ENCODE assay signal across 8 mouse cellular contexts in the genomic region with DNA sequence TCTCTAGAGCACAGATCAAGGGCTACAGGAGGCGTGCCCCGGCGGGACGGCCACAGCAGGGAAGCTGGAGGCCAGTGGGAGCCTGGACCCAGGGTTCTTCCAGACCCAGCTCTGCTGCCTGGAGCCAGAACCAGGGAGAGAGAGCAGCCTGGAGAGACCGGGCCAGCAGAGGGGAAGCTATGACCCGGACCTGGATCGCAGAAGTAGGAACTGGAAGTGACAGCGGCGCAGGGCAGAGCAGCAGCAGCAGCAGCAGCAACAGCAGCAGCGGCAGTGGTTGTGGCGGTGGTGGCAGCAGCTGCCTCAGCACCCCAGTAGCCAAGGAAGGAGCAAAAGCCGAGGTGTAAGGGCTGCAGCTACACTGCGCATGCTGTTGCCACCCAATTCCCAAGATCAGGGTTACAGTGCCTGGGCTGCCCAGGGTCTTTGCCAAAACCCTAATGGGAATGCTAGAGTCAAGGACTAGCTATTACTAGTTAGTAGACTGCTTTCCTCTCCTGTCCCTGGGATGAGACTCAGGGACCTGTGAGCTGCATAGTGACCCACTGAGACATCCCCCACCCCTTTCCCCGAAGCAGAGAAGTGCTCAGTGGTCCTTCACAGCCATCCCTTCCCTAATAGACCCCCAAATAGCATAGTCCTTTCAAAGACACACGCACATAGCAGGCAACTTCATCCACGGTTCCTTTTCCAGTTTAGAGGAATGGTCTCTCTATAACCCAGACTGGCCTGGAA. TPM values are rescaled to one million over a fixed set of nuclear protein-coding genes. Genes with fewer than 3 reads are reported as not detected.
DNase-seq lines count a peak whose midpoint lies in the region; ATAC-seq and TF ChIP-seq lines count a peak whose summit lies in the region.

No protein-coding gene starts in this region.

- TF ChIP-seq CTCF in olfactory bulb, adult 2 months (IDR thresholded peaks at IDR 0.05; ENCODE audit: insufficient read depth, low read depth, low read length): no peak

- H3K27me3 ChIP-seq in embryonic facial prominence, embryonic 14.5 days (replicated peaks; ENCODE audit: control insufficient read depth, insufficient read depth, low read length): no peaks in the 10 kb centered on the region
- no peaks in the 10 kb centered on the region for H3K27me3 ChIP-seq in heart, embryonic 13.5 days (replicated peaks)
- peaks cover 10% of the 10 kb centered on the region for H3K27me3 ChIP-seq in kidney, embryonic 15.5 days
- no peaks in the 10 kb centered on the region for H3K27me3 ChIP-seq in lung, embryonic 16.5 days (ENCODE audit: control insufficient read depth, insufficient read depth, low read depth, low read length)

- H3K36me3 ChIP-seq in embryonic facial prominence, embryonic 14.5 days (ENCODE audit: control insufficient read depth, insufficient read depth, low read length): no peaks in the 10 kb centered on the region
- no peaks in the 10 kb centered on the region for H3K36me3 ChIP-seq in heart, embryonic 13.5 days
- H3K36me3 ChIP-seq in kidney, embryonic 15.5 days: no peaks in the 10 kb centered on the region
- H3K36me3 ChIP-seq in lung, embryonic 16.5 days (ENCODE audit: control insufficient read depth, insufficient read depth, low read length): no peaks in the 10 kb centered on the region

- peak; percentile 25 for DNase-seq in CD4-positive helper T cell, adult 2 months (ENCODE audit: low read depth, low spot score)
- DNase-seq in adrenal gland, adult 2 months: peak; percentile 69
- peak; percentile 20 for DNase-seq in embryonic facial prominence, embryonic 14.5 days (ENCODE audit: low spot score)
- DNase-seq in urinary bladder, adult 2 months (ENCODE audit: low spot score): peak; percentile 38

- peak; percentile 60; the same call in 1 of the 2 replicates for ATAC-seq in embryonic facial prominence, embryonic 14.5 days (ENCODE audit: low read depth)
- no peak for ATAC-seq in heart, embryonic 13.5 days (ENCODE audit: extremely low read depth, insufficient number of reproducible peaks, low FRiP score, low TSS enrichment)
- peak; percentile 70 for ATAC-seq in kidney, embryonic 15.5 days (replicated peaks; ENCODE audit: low FRiP score)
- peak; percentile 81 for ATAC-seq in lung, embryonic 16.5 days (ENCODE audit: low read depth)

- WGBS in embryonic facial prominence, embryonic 14.5 days: 31% methylated on average over 14 of the region's 16 CpGs
- 24% methylated on average over 16 of the region's 16 CpGs for WGBS in heart, embryonic 13.5 days
- 30% methylated on average over 16 of the region's 16 CpGs for WGBS in kidney, embryonic 15.5 days
- WGBS in lung, embryonic 16.5 days: 26% methylated on average over 16 of the region's 16 CpGs
- 20% methylated on average over 16 of the region's 16 CpGs for WGBS in olfactory bulb, adult 2 months

- H3K4me3 ChIP-seq in embryonic facial prominence, embryonic 14.5 days (ENCODE audit: low read depth, low read length): peak overlapping the region; percentile 42
- peak overlapping the region; percentile 60 for H3K4me3 ChIP-seq in heart, embryonic 13.5 days
- peak overlapping the region; percentile 45 for H3K4me3 ChIP-seq in kidney, embryonic 15.5 days (replicated peaks)
- H3K4me3 ChIP-seq in lung, embryonic 16.5 days (ENCODE audit: low read length): peak overlapping the region; percentile 51
- peak overlapping the region; percentile 61 for H3K4me3 ChIP-seq in olfactory bulb, adult 2 months (ENCODE audit: insufficient read depth, low read depth, low read length)

- H3K9ac ChIP-seq in embryonic facial prominence, embryonic 14.5 days (ENCODE audit: low read depth, low read length): peak overlapping the region; percentile 58
- peak overlapping the region; percentile 82 for H3K9ac ChIP-seq in heart, embryonic 13.5 days
- H3K9ac ChIP-seq in kidney, embryonic 15.5 days: no peak overlapping the region
- H3K9ac ChIP-seq in lung, embryonic 16.5 days (ENCODE audit: low read length): peak overlapping the region; percentile 69

- TF ChIP-seq POLR2A in olfactory bulb, adult 2 months (IDR thresholded peaks at IDR 0.05; ENCODE audit: insufficient read depth, low read depth, low read length): 0 out of 2 replicates have a peak, but pooled peaks have one; percentile 22

- no peaks in the 10 kb centered on the region for H3K9me3 ChIP-seq in embryonic facial prominence, embryonic 14.5 days (ENCODE audit: control insufficient read depth, low read length)
- H3K9me3 ChIP-seq in heart, embryonic 13.5 days: no peaks in the 10 kb centered on the region
- H3K9me3 ChIP-seq in kidney, embryonic 15.5 days (replicated peaks): no peaks in the 10 kb centered on the region
- H3K9me3 ChIP-seq in lung, embryonic 16.5 days (ENCODE audit: control insufficient read depth, low read length): no peaks in the 10 kb centered on the region

- peak overlapping the region; percentile 64 for H3K4me2 ChIP-seq in embryonic facial prominence, embryonic 14.5 days (ENCODE audit: low read depth, low read length)
- peak overlapping the region; percentile 75 for H3K4me2 ChIP-seq in heart, embryonic 13.5 days
- peak overlapping the region; percentile 78 for H3K4me2 ChIP-seq in kidney, embryonic 15.5 days
- H3K4me2 ChIP-seq in lung, embryonic 16.5 days (ENCODE audit: low read depth, low read length): peak overlapping the region; percentile 62

- no peaks in the 10 kb centered on the region for H3K4me1 ChIP-seq in embryonic facial prominence, embryonic 14.5 days (ENCODE audit: control insufficient read depth, insufficient read depth, low read length)
- H3K4me1 ChIP-seq in heart, embryonic 13.5 days: peaks cover 3% of the 10 kb centered on the region; the same call in 1 of the 2 replicates
- no peaks in the 10 kb centered on the region for H3K4me1 ChIP-seq in kidney, embryonic 15.5 days
- no peaks in the 10 kb centered on the region for H3K4me1 ChIP-seq in lung, embryonic 16.5 days (replicated peaks; ENCODE audit: control insufficient read depth, insufficient read depth, low read length)
- peaks cover 3% of the 10 kb centered on the region; the same call in 1 of the 2 replicates for H3K4me1 ChIP-seq in olfactory bulb, adult 2 months (ENCODE audit: control insufficient read depth, insufficient read depth, low read length)

- no peak overlapping the region for H3K27ac ChIP-seq in embryonic facial prominence, embryonic 14.5 days (replicated peaks; ENCODE audit: low read depth, low read length)
- peak overlapping the region; percentile 81 for H3K27ac ChIP-seq in heart, embryonic 13.5 days (replicated peaks)
- H3K27ac ChIP-seq in kidney, embryonic 15.5 days: no peak overlapping the region
- peak overlapping the region; percentile 31 for H3K27ac ChIP-seq in lung, embryonic 16.5 days (ENCODE audit: low read length)
- peak overlapping the region; percentile 87 for H3K27ac ChIP-seq in olfactory bulb, adult 2 months (ENCODE audit: insufficient read depth, low read depth, low read length)

RNA-seq across cellular contexts. Expression of a gene that starts 11.9 kb away (rescaled TPM):
- 10 to 100 TPM; 33.3 to 38.2 TPM for total RNA-seq in adrenal gland, adult 2 months (2021)
- 7.1 and 9.4 TPM in 2 replicates for polyA plus RNA-seq in adrenal gland, adult 2 months (2012; rRNA removed)
- 24.9 and 25.7 TPM in 2 replicates for polyA plus RNA-seq in embryonic facial prominence, embryonic 14.5 days (2014; fragmentation: Nextera tagmentation; extraction: Ambion mirVana)
- 26.6 and 26.8 TPM in 2 replicates for polyA plus RNA-seq in heart, embryonic 13.5 days (2015; fragmentation: Nextera tagmentation; extraction: Ambion mirVana)
- polyA plus RNA-seq in kidney, embryonic 15.5 days (2015; fragmentation: Nextera tagmentation; extraction: Ambion mirVana): 3.2 and 3.9 TPM in 2 replicates
- polyA plus RNA-seq in lung, embryonic 16.5 days (2015; fragmentation: Nextera tagmentation; extraction: Ambion mirVana): 22.9 and 26.4 TPM in 2 replicates
- not detected in 2 replicates for polyA plus RNA-seq in olfactory bulb, adult 2 months (2012; ENCODE audit: insufficient read depth, insufficient read length, low replicate concordance, missing spikeins)
- polyA plus RNA-seq in urinary bladder, adult 2 months (2012; rRNA removed): 26.4 and 28.1 TPM in 2 replicates

Comparison
In these comparisons a context has a peak if more than half of its experiments do, and no peak if none do; other contexts are left out.
1. H3K27ac ChIP-seq: peak in heart, embryonic 13.5 days (single experiment), lung, embryonic 16.5 days (single experiment) and olfactory bulb, adult 2 months (single experiment); none in embryonic facial prominence, embryonic 14.5 days (single experiment) and kidney, embryonic 15.5 days (single experiment).
2. Peak in every context shown above with its lines, with median percentiles within 50 percentile points of each other: DNase-seq, H3K4me2 ChIP-seq and H3K4me3 ChIP-seq.